Mouse (Mus musculus): ENCODE results near the gene Rnf216. TPM values are rescaled to one million over a fixed set of nuclear protein-coding genes. Genes with fewer than 3 reads are reported as not detected.

Rnf216 gene
- polyA plus RNA-seq, 1 experiment: 33.8 TPM

DNA sequence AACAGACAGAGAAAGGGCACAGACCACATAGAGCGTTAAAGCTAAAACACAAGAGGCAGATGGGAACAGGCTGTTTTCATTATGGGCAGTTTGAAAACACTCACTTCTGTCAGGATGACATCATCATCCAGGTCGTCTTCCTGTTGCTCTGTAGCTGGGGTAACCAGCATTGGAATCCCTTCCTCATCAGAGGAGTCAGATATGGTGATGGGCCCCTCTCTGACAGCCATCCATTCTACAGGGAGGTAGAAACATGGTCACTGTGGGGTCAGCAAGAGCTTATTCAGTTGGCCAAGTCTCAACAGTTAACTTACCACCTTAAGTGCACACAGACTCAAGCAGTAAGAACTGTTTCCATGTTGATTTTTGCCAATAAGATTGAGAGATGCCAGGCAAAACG, 19.9 kb downstream of the Rnf216 start:
- no peak for DNase-seq
- TF ChIP-seq POLR2A (IDR thresholded peaks at IDR 0.05; ENCODE audit: borderline replicate concordance, insufficient read depth, low read length) (no peak), CTCF (IDR thresholded peaks at IDR 0.05; ENCODE audit: borderline replicate concordance, insufficient read depth, low read depth, low read length) (no peak)
- no peaks in the 10 kb centered on the region for H3K4me1 ChIP-seq (ENCODE audit: control insufficient read depth, insufficient read depth, low read length)
- 48% methylated on average over 3 of the region's 3 CpGs for WGBS
- no peak overlapping the region for H3K4me3 ChIP-seq (replicated peaks; ENCODE audit: insufficient read depth, low read depth, low read length)
- no peaks in the 10 kb centered on the region for H3K27me3 ChIP-seq (ENCODE audit: control insufficient read depth, insufficient read depth, low read length)
- no peak overlapping the region for H3K27ac ChIP-seq (ENCODE audit: insufficient read depth, low read length)

DNA sequence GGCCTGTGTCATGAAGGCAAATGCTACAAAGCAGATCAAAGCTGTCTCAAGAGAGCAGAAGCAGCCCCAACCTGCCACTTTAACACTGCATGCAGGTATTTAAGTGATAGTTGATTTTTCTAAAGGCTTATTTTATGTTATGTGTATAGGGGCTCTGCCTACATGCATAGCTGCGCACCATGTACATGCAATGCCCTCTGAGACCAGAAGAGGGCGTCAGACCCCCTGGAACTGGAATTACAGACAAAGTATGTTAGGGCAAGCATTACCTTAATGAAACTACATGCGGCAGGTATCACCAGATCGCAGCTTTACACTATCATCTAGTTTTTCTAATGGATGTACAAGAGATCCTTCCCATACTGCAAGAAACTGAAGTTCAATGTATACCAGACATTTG, 27.9 kb downstream of the Rnf216 start:
- WGBS: 68% methylated on average over 4 of the region's 4 CpGs
- TF ChIP-seq POLR2A (IDR thresholded peaks at IDR 0.05; ENCODE audit: borderline replicate concordance, insufficient read depth, low read length): no peak
- TF ChIP-seq CTCF (IDR thresholded peaks at IDR 0.05; ENCODE audit: borderline replicate concordance, insufficient read depth, low read depth, low read length): peak; percentile 65
- no peak overlapping the region for H3K4me3 ChIP-seq (replicated peaks; ENCODE audit: insufficient read depth, low read depth, low read length)
- no peaks in the 10 kb centered on the region for H3K27me3 ChIP-seq (ENCODE audit: control insufficient read depth, insufficient read depth, low read length)
- H3K27ac ChIP-seq (ENCODE audit: insufficient read depth, low read length): no peak overlapping the region
- no peaks in the 10 kb centered on the region for H3K4me1 ChIP-seq (ENCODE audit: control insufficient read depth, insufficient read depth, low read length)
- DNase-seq: peak; percentile 18 to 50

DNA sequence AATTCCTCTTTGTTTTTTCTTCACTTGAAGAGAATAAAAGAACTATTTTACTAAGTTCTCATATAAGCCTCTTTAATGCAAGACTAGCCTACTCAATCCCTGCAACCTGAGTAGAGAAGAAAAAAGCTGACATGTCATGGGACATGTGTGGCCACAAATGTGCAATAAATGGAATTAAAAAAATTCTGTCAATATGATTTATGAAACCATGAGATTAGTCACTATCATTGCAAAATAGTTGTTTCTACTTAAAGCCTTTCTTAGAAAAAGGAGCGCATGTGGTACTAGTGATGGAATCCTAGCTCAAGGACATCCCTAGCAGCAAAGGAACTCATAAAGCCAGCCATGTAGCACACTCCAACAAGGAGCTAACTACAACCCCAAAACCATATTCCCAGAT, 33.0 kb downstream of the Rnf216 start:
- no peak for DNase-seq
- TF ChIP-seq CTCF (IDR thresholded peaks at IDR 0.05; ENCODE audit: borderline replicate concordance, insufficient read depth, low read depth, low read length): no peak
- H3K27ac ChIP-seq (ENCODE audit: insufficient read depth, low read length): no peak overlapping the region
- 98% methylated on average over 1 of the region's 1 CpGs for WGBS
- H3K4me3 ChIP-seq (replicated peaks; ENCODE audit: insufficient read depth, low read depth, low read length): no peak overlapping the region
- H3K27me3 ChIP-seq (ENCODE audit: control insufficient read depth, insufficient read depth, low read length): no peaks in the 10 kb centered on the region
- no peaks in the 10 kb centered on the region for H3K4me1 ChIP-seq (ENCODE audit: control insufficient read depth, insufficient read depth, low read length)

DNA sequence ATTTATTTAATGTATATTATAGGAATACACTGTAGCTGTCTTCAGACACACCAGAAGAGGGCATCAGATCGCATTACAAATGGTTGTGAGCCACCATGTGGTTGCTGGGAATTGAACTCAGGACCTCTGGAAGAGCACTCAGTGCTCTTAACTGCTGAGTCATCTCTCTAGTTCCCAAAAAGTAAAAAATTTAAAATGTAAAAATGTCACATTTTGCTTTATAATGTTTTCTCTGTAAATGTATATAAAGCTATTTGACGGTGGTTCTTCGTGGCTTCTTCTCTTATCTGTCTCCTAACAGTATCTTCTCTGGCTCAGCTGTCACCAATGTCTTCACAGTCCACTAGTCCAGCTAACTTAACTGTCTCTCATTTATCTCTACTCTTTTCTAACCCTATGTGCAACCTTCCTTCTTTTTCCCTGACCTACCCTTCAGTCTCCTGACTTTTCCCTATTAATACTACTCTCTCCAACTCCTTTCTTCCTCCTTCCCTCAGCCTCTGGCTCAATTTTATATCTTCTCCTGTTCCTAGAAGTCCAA, 36.1 kb downstream of the Rnf216 start:
- WGBS: over 99% methylated on average over 3 of the region's 3 CpGs
- H3K4me1 ChIP-seq (ENCODE audit: control insufficient read depth, insufficient read depth, low read length): no peaks in the 10 kb centered on the region
- no peak for DNase-seq
- TF ChIP-seq CTCF (IDR thresholded peaks at IDR 0.05; ENCODE audit: borderline replicate concordance, insufficient read depth, low read depth, low read length) (no peak), POLR2A (IDR thresholded peaks at IDR 0.05; ENCODE audit: borderline replicate concordance, insufficient read depth, low read length) (no peak)
- no peak overlapping the region for H3K4me3 ChIP-seq (replicated peaks; ENCODE audit: insufficient read depth, low read depth, low read length)
- no peak overlapping the region for H3K27ac ChIP-seq (ENCODE audit: insufficient read depth, low read length)
- no peaks in the 10 kb centered on the region for H3K27me3 ChIP-seq (ENCODE audit: control insufficient read depth, insufficient read depth, low read length)

DNA sequence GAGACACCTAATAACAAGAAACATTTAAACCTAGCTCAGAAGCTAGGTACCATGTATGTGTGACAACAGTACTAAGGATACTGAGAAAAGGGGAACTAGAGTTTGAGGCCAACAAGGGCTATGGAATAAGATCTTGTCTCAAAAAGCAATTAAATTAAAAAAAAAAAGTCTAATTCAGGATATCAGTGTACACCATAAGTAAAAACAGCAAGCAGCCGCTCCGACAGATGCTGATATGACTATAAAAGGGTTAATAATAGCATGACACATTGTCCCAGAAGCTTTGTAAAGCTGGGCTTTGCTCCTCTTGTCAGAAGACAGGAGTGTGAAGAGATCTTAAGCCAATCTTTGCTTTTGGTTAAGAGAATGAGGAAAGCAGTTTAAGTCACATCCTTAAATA, 36.8 kb downstream of the Rnf216 start:
- TF ChIP-seq CTCF (IDR thresholded peaks at IDR 0.05; ENCODE audit: borderline replicate concordance, insufficient read depth, low read depth, low read length): no peak
- no peak for TF ChIP-seq POLR2A (IDR thresholded peaks at IDR 0.05; ENCODE audit: borderline replicate concordance, insufficient read depth, low read length)
- no peak for DNase-seq
- WGBS: 96% methylated on average over 2 of the region's 2 CpGs
- no peak overlapping the region for H3K4me3 ChIP-seq (replicated peaks; ENCODE audit: insufficient read depth, low read depth, low read length)
- H3K27ac ChIP-seq (ENCODE audit: insufficient read depth, low read length): no peak overlapping the region
- H3K27me3 ChIP-seq (ENCODE audit: control insufficient read depth, insufficient read depth, low read length): no peaks in the 10 kb centered on the region
- no peaks in the 10 kb centered on the region for H3K4me1 ChIP-seq (ENCODE audit: control insufficient read depth, insufficient read depth, low read length)

DNA sequence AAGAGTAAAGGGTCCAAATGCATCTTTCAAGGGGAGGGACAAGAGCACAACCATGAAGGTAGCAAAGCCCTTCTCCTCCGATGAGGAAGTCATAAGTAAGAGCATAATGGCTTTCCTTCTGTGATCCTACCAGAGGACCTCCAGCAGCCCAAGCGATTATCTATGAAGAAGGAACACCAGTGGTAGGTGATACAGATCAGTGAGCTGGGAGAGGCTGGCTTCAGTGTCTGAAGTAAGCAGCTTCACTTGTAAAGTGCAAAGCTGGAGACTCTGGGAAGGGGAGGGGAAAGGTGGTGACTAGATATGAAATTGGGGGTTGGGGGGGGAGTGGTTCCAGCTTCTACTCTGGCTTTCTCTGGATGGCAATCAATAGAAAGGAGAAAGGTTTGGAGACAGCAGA, 43.7 kb downstream of the Rnf216 start:
- no peak for TF ChIP-seq POLR2A (IDR thresholded peaks at IDR 0.05; ENCODE audit: borderline replicate concordance, insufficient read depth, low read length)
- no peak for TF ChIP-seq CTCF (IDR thresholded peaks at IDR 0.05; ENCODE audit: borderline replicate concordance, insufficient read depth, low read depth, low read length)
- H3K4me3 ChIP-seq (replicated peaks; ENCODE audit: insufficient read depth, low read depth, low read length): no peak overlapping the region
- no peak for DNase-seq
- WGBS: 96% methylated on average over 2 of the region's 2 CpGs
- no peaks in the 10 kb centered on the region for H3K27me3 ChIP-seq (ENCODE audit: control insufficient read depth, insufficient read depth, low read length)
- H3K27ac ChIP-seq (ENCODE audit: insufficient read depth, low read length): no peak overlapping the region
- H3K4me1 ChIP-seq (ENCODE audit: control insufficient read depth, insufficient read depth, low read length): no peaks in the 10 kb centered on the region

DNA sequence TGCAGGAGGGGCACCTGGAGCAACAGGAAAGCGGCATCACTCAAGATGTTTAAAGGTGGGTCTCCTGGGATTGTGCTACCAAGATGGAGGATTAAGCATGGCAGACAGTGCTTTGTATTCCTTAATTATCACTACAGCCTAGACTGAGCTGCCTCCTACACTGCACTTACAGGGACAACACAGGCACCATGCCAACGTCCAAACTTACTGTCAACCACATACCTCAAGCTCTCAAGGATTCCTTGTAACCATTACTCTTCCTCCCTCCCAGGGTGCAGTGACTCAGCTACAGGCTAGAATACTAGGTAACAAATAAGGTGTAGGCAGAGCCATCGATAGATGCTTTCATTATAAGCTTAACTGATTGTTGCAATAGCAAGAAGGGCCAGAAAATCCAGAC, 44.4 kb downstream of the Rnf216 start:
- Histone ChIP-seq H3K27me3 (ENCODE audit: control insufficient read depth, insufficient read depth, low read length) (no peaks in the 10 kb centered on the region), H3K4me3 (replicated peaks; ENCODE audit: insufficient read depth, low read depth, low read length) (no peak overlapping the region), H3K4me1 (ENCODE audit: control insufficient read depth, insufficient read depth, low read length) (no peaks in the 10 kb centered on the region), H3K27ac (ENCODE audit: insufficient read depth, low read length) (no peak overlapping the region)
- WGBS: 94% methylated on average over 3 of the region's 3 CpGs
- no peak for DNase-seq
- TF ChIP-seq POLR2A (IDR thresholded peaks at IDR 0.05; ENCODE audit: borderline replicate concordance, insufficient read depth, low read length): no peak
- no peak for TF ChIP-seq CTCF (IDR thresholded peaks at IDR 0.05; ENCODE audit: borderline replicate concordance, insufficient read depth, low read depth, low read length)

DNA sequence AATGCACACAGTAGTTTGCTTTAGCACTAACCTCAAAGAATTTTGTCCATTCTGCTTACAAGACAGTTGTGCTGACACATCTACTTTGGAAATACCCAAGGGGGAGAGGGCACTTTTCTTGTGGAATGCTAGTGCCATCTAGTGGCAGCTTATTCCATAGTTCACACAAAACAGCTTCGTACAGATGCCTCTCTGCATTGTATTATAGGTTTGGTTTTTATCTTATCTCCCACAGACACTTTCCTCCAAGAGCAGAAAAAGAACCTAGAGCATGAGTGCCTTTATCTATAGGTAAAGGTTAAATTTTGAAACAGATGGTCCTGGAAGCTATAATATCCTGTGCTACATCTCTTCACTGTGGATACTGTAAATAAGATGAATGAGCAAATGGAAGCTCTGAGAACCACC, 46.2 kb downstream of the Rnf216 start:
- Histone ChIP-seq H3K27me3 (ENCODE audit: control insufficient read depth, insufficient read depth, low read length) (no peaks in the 10 kb centered on the region), H3K27ac (ENCODE audit: insufficient read depth, low read length) (no peak overlapping the region), H3K4me1 (ENCODE audit: control insufficient read depth, insufficient read depth, low read length) (no peaks in the 10 kb centered on the region), H3K4me3 (replicated peaks; ENCODE audit: insufficient read depth, low read depth, low read length) (no peak overlapping the region)
- TF ChIP-seq CTCF (IDR thresholded peaks at IDR 0.05; ENCODE audit: borderline replicate concordance, insufficient read depth, low read depth, low read length): peak; percentile 44; the same call in 1 of the 2 replicates
- no peak for TF ChIP-seq POLR2A (IDR thresholded peaks at IDR 0.05; ENCODE audit: borderline replicate concordance, insufficient read depth, low read length)
- DNase-seq: peak; percentile 39 to 48
- WGBS: 6% methylated on average over 1 of the region's 1 CpGs

Data from cerebellum, adult 2 months (tissue).